8 mouse cellular contexts compared by ENCODE assay signal in the genomic region with DNA sequence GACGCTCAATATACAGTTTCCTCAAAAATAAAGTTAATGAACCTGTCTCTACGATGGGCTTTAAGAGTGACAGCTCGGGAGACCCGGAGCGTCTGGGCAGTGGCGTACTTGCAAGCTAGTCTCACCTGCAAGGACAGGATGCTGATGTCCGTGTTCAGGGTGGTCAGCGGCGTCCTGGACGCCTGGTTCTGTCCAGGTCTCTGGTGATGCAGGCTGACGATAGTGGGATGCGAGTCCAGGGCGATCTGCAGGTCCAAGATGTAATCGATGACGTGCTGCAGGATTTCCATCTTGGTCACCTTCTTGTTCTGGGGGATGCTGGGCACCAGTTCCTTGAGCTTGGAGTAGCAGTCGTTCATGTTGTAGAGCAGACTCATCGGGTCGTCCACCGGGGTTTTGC. TPM values are rescaled to one million over a fixed set of nuclear protein-coding genes. Genes with fewer than 3 reads are reported as not detected.
DNase-seq lines count a peak whose midpoint lies in the region; ATAC-seq and TF ChIP-seq lines count a peak whose summit lies in the region.

No protein-coding gene starts in this region.

- peaks cover 87% of the 10 kb centered on the region for H3K27me3 ChIP-seq in erythroblast, embryonic 14.5 days (ENCODE audit: control insufficient read depth)
- peaks cover 9% of the 10 kb centered on the region for H3K27me3 ChIP-seq in spleen, adult 2 months (ENCODE audit: control insufficient read depth, insufficient read depth, low read length)
- H3K27me3 ChIP-seq in limb, embryonic 14.5 days (ENCODE audit: control insufficient read depth, insufficient read depth, low read length) = no peaks in the 10 kb centered on the region
- no peaks in the 10 kb centered on the region for H3K27me3 ChIP-seq in small intestine, adult 2 months (ENCODE audit: control insufficient read depth, insufficient read depth, low read length)

- no peaks in the 10 kb centered on the region; the same call in 1 of the 2 replicates for H3K9me3 ChIP-seq in erythroblast, embryonic 14.5 days (ENCODE audit: control insufficient read depth, low read length)
- H3K9me3 ChIP-seq in limb, embryonic 14.5 days (ENCODE audit: control insufficient read depth, low read length) = no peaks in the 10 kb centered on the region

- peak overlapping the region; percentile 95 for H3K4me2 ChIP-seq in limb, embryonic 14.5 days (replicated peaks; ENCODE audit: low read depth, low read length, severe bottlenecking)

- peak overlapping the region; percentile 55 for H3K27ac ChIP-seq in spleen, adult 2 months (ENCODE audit: insufficient read depth, low read length)
- H3K27ac ChIP-seq in limb, embryonic 14.5 days (replicated peaks; ENCODE audit: low read depth, low read length) = peak overlapping the region; percentile 76
- H3K27ac ChIP-seq in small intestine, adult 2 months (ENCODE audit: insufficient read depth, low read depth, low read length) = peak overlapping the region; percentile 55

- no peak for TF ChIP-seq CTCF in spleen, adult 2 months (IDR thresholded peaks at IDR 0.05; ENCODE audit: extremely low read depth, insufficient read depth, insufficient read length, insufficient replicate concordance)
- TF ChIP-seq CTCF in small intestine, adult 2 months (IDR thresholded peaks at IDR 0.05; ENCODE audit: extremely low read depth, insufficient read length, insufficient replicate concordance, low read depth, low read length) = no peak

- peak overlapping the region; percentile 78 for H3K9ac ChIP-seq in limb, embryonic 14.5 days (ENCODE audit: low read depth, low read length, severe bottlenecking)

- H3K36me3 ChIP-seq in erythroblast, embryonic 14.5 days (ENCODE audit: control insufficient read depth) = no peaks in the 10 kb centered on the region
- no peaks in the 10 kb centered on the region for H3K36me3 ChIP-seq in spleen, adult 2 months (ENCODE audit: control insufficient read depth, insufficient read depth, low read length)
- H3K36me3 ChIP-seq in limb, embryonic 14.5 days (ENCODE audit: control insufficient read depth, insufficient read depth, low read length) = no peaks in the 10 kb centered on the region
- H3K36me3 ChIP-seq in small intestine, adult 2 months (ENCODE audit: control insufficient read depth, insufficient read depth, low read length) = no peaks in the 10 kb centered on the region

- peak in 1 of 2 experiments; percentile 15 for DNase-seq in spleen, adult 2 months (ENCODE audit: low read depth in 1 of 2, low spot score in 2 of 2)
- DNase-seq in spleen, postnatal 10 days (ENCODE audit: low spot score in 2 of 2) = no peak
- peak; percentile 10 for DNase-seq in limb, embryonic 14.5 days (ENCODE audit: low spot score)
- no peak for DNase-seq in adrenal gland, postnatal 4 days (ENCODE audit: low spot score in 2 of 2)
- no peak for DNase-seq in left cerebral cortex, postnatal 10 days (ENCODE audit: extremely low spot score in 1 of 2, low spot score in 2 of 2)

- peaks cover 7% of the 10 kb centered on the region for H3K4me1 ChIP-seq in erythroblast, embryonic 14.5 days (ENCODE audit: control insufficient read depth)
- H3K4me1 ChIP-seq in spleen, adult 2 months (ENCODE audit: control insufficient read depth, insufficient read depth, insufficient read length) = peaks cover 16% of the 10 kb centered on the region
- peaks cover 28% of the 10 kb centered on the region for H3K4me1 ChIP-seq in limb, embryonic 14.5 days (ENCODE audit: control insufficient read depth, insufficient read depth, low read length)
- peaks cover 20% of the 10 kb centered on the region for H3K4me1 ChIP-seq in small intestine, adult 2 months (ENCODE audit: control insufficient read depth, insufficient read depth, insufficient read length, low read length)

- peak overlapping the region; percentile 58 for H3K4me3 ChIP-seq in erythroblast, embryonic 14.5 days (replicated peaks)
- peak overlapping the region; percentile 70 for H3K4me3 ChIP-seq in spleen, adult 2 months (ENCODE audit: extremely low read depth, insufficient read depth, insufficient read length)
- peak overlapping the region; percentile 84 for H3K4me3 ChIP-seq in limb, embryonic 14.5 days (replicated peaks; ENCODE audit: low read length)
- peak overlapping the region; percentile 85 for H3K4me3 ChIP-seq in small intestine, adult 2 months (ENCODE audit: low read depth, low read length)

- 1% methylated on average over 19 of the region's 19 CpGs for WGBS in spleen, adult 2 months
- WGBS in limb, embryonic 14.5 days = 0% methylated on average over 19 of the region's 19 CpGs
- WGBS in small intestine, adult 2 months = under 1% methylated on average over 19 of the region's 19 CpGs

- no peak for TF ChIP-seq POLR2A in spleen, adult 2 months (IDR thresholded peaks at IDR 0.05; ENCODE audit: low read depth, low read length)
- TF ChIP-seq POLR2A in limb, embryonic 14.5 days (IDR thresholded peaks at IDR 0.05; ENCODE audit: borderline replicate concordance, extremely low read depth, insufficient read depth, insufficient read length) = no peak
- no peak for TF ChIP-seq POLR2A in small intestine, adult 2 months (IDR thresholded peaks at IDR 0.05; ENCODE audit: low read depth, low read length)

- no peak for ATAC-seq in erythroblast, adult 5-6 weeks (replicated peaks; ENCODE audit: low FRiP score, poor library complexity, severe bottlenecking)
- no peak for ATAC-seq in limb, embryonic 14.5 days (ENCODE audit: low FRiP score, low read depth)

- intact Hi-C loops in left cerebral cortex, postnatal 10 days (cut with DNase I) = loop anchor here (2.0 to 10.0 kb wide), 9 partner anchors 65 to 1181 kb away; no protein-coding TSS in a partner anchor

RNA-seq across cellular contexts. Expression of a gene that starts 1.4 kb away (rescaled TPM):
- polyA plus RNA-seq in erythroblast, embryonic 14.5 days (2012) = 0.06 TPM in 1 of 2 replicates, not detected in the other
- 49.2 and 51.4 TPM in 2 replicates for total RNA-seq in erythroblast, adult 5-6 weeks (2015; ENCODE audit: low replicate concordance)
- total RNA-seq in erythroblast, adult 5-6 weeks (2017; ENCODE audit: low replicate concordance) = 22.7 and 30.4 TPM in 2 replicates
- polyA plus RNA-seq in spleen, adult 2 months (2012; rRNA removed) = 106 and 113 TPM in 2 replicates
- 162 and 165 TPM in 2 replicates for polyA plus RNA-seq in limb, embryonic 14.5 days (2012; rRNA removed)
- polyA plus RNA-seq in limb, embryonic 14.5 days (2014; fragmentation: Nextera tagmentation; extraction: Ambion mirVana) = 317 and 350 TPM in 2 replicates
- 42.1 and 88.2 TPM in 2 replicates for polyA plus RNA-seq in small intestine, adult 2 months (2012; rRNA removed)
- total RNA-seq in adrenal gland, postnatal 4 days (2021) = 100 to 1,000 TPM; 463 to 511 TPM
- total RNA-seq in left cerebral cortex, postnatal 10 days (2021) = 100 to 1,000 TPM; 160 to 186 TPM

Comparison
In these comparisons a context has a peak if more than half of its experiments do, and no peak if none do; other contexts are left out.
1. RNA of a gene that starts 1.4 kb away (polyA plus RNA-seq): 162 to 350 TPM in limb, embryonic 14.5 days, 106 to 113 TPM in spleen, adult 2 months and 42.1 to 88.2 TPM in small intestine, adult 2 months; 0.06 TPM in erythroblast, embryonic 14.5 days; every median in the first group is over 10 times any median in the second.
2. Peak in every context shown above with its lines, with median percentiles within 50 percentile points of each other: H3K4me3 ChIP-seq and H3K27ac ChIP-seq.